Mouse (Mus musculus) ES-Bruce4 (cell line): Measurements from ENCODE around the gene Eef1a1. TPM values are rescaled to one million over a fixed set of nuclear protein-coding genes. Genes with fewer than 3 reads are reported as not detected.

Experiments
- H3K27ac ChIP-seq: 2 replicates; pipeline ENCODE4 v1.5.1; 2012; ENCODE audit warnings: low read length, inconsistent platforms; ENCODE audit not compliant: insufficient read depth
- H3K27me3 ChIP-seq: 2 replicates; pipeline ENCODE4 v1.6.1; 2012; ENCODE audit warnings: mild to moderate bottlenecking, low read length, inconsistent platforms; ENCODE audit not compliant: control insufficient read depth, poor library complexity, insufficient read depth, severe bottlenecking
- H3K36me3 ChIP-seq: 2 replicates; pipeline ENCODE4 v1.6.1; 2012; ENCODE audit warnings: inconsistent platforms, mild to moderate bottlenecking, low read length, moderate library complexity; ENCODE audit not compliant: control insufficient read depth, poor library complexity, insufficient read depth, severe bottlenecking
- H3K4me1 ChIP-seq: one replicate; pipeline ENCODE4 v1.8.1; 2011; ENCODE audit warnings: low read length; ENCODE audit not compliant: control insufficient read depth, insufficient read depth
- H3K4me3 ChIP-seq: 2 replicates; pipeline ENCODE4 v1.5.1; 2011; ENCODE audit warnings: low read depth, mild to moderate bottlenecking, low read length
- H3K9ac ChIP-seq: 2 replicates; pipeline ENCODE4 v1.6.1; 2012; ENCODE audit warnings: low read depth, mild to moderate bottlenecking, inconsistent platforms; ENCODE audit not compliant: poor library complexity, severe bottlenecking
- H3K9me3 ChIP-seq: replicated peaks from 2 replicates; pipeline ENCODE4 v1.6.1; 2012; ENCODE audit warnings: mild to moderate bottlenecking, low read length, inconsistent platforms; ENCODE audit not compliant: control insufficient read depth, poor library complexity, insufficient read depth, severe bottlenecking
- CTCF ChIP-seq: IDR thresholded peaks from one replicate; pipeline ENCODE4 v1.8.1; 2011; ENCODE audit warnings: low read depth, low read length
- EP300 ChIP-seq: IDR thresholded peaks from 2 replicates; pipeline ENCODE4 v1.6.1; 2011; ENCODE audit warnings: low read depth, low read length; ENCODE audit not compliant: insufficient read depth
- POLR2A ChIP-seq: IDR thresholded peaks from one replicate; pipeline ENCODE4 v1.8.1; 2011; ENCODE audit warnings: low read length; ENCODE audit not compliant: insufficient read depth
- polyA plus RNA-seq: library from polyadenylated mRNA; stranded (reverse); fragments of >200 nt; gene quantifications from 2 replicates; pipeline ENCODE4 v1.2.4, GENCODE M21; 2011; ENCODE audit warnings: low read depth; ENCODE audit not compliant: missing spikeins, insufficient read depth, insufficient read length

The Eef1a1 gene
- polyA plus RNA-seq, 1 experiment = 21,149 TPM

DNA sequence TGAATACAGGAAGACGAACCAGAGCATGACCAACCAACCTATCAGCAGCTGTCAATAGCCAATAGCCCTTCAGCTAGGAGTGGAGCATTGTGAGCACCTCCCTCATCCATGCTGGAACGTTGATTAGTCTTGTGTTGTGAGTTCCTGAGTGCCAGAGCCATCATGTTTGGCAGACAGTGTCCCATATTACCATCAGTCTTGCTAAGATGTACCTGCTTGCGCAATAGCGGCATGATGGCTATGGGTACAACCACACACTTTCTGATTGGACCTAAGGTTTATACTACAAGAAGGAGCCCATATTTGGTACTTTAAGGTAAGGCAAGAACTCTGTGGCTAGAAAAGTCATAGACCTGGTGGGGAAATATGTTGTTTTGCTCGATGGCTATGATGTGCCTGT lies 22.8 kb upstream of the Eef1a1 start:
- no peaks in the 10 kb centered on the region for H3K4me1 ChIP-seq
- no peak for TF ChIP-seq CTCF

DNA sequence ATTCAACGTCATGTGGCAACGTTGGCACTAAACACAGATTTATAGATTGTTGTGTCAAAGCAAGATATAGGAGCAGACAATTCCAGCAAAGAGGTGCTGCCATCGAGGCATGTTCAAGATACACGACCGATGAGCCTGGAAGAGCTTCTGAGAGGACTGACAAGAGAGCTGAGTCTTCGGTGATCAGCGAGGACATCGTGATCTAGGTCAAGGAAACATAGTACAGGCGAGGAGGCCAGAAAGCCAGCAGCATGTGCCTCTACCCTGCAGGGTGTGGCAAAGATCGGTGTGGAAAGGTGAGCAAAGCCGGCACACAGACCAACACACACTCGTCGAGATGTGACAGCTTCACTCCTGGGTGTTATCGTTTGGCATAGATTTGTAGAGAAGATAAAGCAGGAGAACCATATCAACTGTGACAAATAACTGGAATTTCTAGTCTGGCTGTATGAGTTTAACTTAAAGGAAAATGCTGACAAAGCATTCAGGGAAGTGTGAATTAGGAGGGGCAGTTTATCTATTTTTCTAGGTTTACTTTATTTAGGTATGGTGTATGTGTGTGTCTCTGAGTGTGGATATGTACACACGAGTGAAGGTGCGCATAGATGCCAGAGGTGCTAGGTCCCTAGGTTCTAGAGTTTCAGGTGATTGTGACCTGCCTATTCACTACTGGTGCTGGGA lies 19.3 kb upstream of the Eef1a1 start:
- Histone ChIP-seq H3K9ac (no peak overlapping the region), H3K4me3 (no peak overlapping the region), H3K27ac (no peak overlapping the region), H3K36me3 (no peaks in the 10 kb centered on the region), H3K9me3 (no peaks in the 10 kb centered on the region), H3K27me3 (no peaks in the 10 kb centered on the region), H3K4me1 (peaks cover 2% of the 10 kb centered on the region)
- no peak for TF ChIP-seq EP300
- TF ChIP-seq POLR2A = no peak
- TF ChIP-seq CTCF = no peak

More for the DNA sequence above, 22.8 kb upstream of the Eef1a1 start:
- Histone ChIP-seq H3K27me3 (no peaks in the 10 kb centered on the region), H3K36me3 (no peaks in the 10 kb centered on the region), H3K9ac (no peak overlapping the region), H3K27ac (no peak overlapping the region), H3K4me3 (no peak overlapping the region), H3K9me3 (no peaks in the 10 kb centered on the region)

DNA sequence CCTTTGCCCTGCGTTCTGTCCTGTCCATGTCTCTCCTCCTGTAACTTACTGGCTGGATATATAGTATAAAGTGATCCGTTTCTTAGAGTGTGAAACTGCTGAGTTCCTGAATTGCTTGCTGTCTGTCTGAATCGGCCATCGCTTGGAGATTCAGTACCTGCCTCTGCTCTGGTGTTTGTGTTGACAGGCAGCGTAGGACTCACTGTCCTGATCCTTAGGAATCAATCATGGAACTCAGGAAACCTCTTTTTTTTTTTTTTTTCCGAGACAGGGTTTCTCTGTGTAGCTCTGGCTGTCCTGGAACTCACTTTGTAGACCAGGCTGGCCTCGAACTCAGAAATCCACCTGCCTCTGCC lies 17.7 kb upstream of the Eef1a1 start:
- Histone ChIP-seq H3K27me3 (no peaks in the 10 kb centered on the region), H3K4me1 (peaks cover 2% of the 10 kb centered on the region), H3K9me3 (no peaks in the 10 kb centered on the region), H3K27ac (peak overlapping the region; percentile 35; the same call in 1 of the 2 replicates), H3K4me3 (peak overlapping the region; percentile 16; the same call in 1 of the 2 replicates), H3K36me3 (no peaks in the 10 kb centered on the region), H3K9ac (no peak overlapping the region)
- no peak for TF ChIP-seq CTCF
- TF ChIP-seq POLR2A = no peak
- TF ChIP-seq EP300 = no peak

DNA sequence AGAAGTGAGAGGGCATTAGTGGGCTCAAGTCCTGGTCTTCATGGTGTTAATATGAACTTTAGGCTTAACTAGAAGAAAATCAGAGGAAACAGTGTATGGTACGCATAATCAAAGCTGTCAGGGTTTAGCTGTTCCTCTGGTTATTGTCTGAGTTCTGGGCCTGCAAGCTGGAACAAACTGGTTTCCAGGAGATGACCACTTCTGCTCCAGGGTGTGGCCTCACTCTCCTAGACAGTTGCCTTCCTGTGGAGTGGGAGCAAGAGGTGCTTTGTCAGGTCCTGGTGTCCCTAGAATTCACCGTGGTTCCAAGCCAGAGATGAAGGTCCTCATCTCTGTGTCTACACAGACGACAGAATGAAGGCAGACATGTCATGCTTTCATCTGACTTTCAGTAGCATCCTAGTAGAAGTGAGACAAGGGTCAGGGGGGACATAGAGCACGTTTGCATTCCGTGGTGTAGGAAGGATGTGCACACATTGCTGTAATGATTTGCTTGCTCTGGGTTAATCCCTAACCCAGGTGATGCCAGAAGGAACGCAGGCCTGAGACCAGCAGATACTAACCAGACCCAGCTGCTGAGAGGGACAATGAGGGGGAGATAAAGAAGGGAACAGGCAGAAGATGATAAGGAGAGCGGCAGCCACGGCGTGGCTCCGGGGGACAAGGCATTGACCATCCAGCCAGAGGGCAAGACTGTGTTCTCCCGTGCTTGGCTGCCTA lies 17.2 kb upstream of the Eef1a1 start:
- H3K9ac ChIP-seq = no peak overlapping the region
- H3K4me1 ChIP-seq = peaks cover 2% of the 10 kb centered on the region
- no peaks in the 10 kb centered on the region for H3K9me3 ChIP-seq
- peak overlapping the region; percentile 16 for H3K4me3 ChIP-seq
- 0 out of 2 replicates have a peak, but pooled peaks have one; percentile 40 for TF ChIP-seq EP300
- no peak for TF ChIP-seq CTCF
- no peak for TF ChIP-seq POLR2A
- H3K27ac ChIP-seq = peak overlapping the region; percentile 35; the same call in 1 of the 2 replicates
- no peaks in the 10 kb centered on the region for H3K27me3 ChIP-seq
- no peaks in the 10 kb centered on the region for H3K36me3 ChIP-seq

DNA sequence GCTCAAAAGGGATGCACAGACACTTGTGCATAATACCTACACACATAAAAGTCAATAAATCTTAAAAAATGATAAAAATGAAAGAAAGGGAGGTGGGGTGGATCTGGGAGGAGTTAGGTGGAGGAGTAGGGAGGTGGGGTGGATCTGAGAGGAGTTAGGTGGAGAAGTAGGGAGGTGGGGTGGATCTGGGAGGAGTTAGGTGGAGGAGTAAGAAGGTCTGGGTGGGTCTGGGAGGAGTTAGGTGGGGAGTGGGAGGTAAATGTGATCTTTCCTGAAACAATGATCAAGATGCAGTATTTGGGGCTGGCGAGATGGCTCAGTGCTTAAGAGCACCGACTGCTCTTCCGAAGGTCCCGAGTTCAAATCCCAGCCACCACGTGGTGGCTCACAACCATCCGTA lies 16.3 kb upstream of the Eef1a1 start:
- Histone ChIP-seq H3K9me3 (no peaks in the 10 kb centered on the region), H3K9ac (peak overlapping the region; percentile 90; the same call in 1 of the 2 replicates), H3K4me1 (peaks cover 2% of the 10 kb centered on the region), H3K36me3 (no peaks in the 10 kb centered on the region), H3K4me3 (peak overlapping the region; percentile 9; the same call in 1 of the 2 replicates), H3K27me3 (no peaks in the 10 kb centered on the region), H3K27ac (peak overlapping the region; percentile 99)
- no peak for TF ChIP-seq EP300
- no peak for TF ChIP-seq POLR2A
- no peak for TF ChIP-seq CTCF

DNA sequence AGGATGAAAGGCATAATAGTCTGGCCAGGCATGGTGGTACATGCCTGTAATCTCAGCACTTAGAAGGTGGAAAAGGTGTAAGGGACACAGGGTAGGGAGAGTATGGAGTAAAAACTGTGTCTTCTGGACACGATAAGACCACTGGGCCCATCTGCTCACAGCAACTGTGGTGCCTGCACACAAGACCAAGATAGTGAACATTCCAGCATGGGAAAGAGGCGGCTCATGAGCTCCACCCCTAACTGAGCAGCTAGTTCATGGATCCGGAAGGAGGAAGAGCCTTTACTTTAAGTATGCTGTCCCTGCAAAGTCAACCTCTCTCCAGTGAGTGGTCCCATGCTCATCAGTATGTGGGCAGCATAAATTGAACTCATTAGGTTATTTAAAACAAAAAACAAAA lies 15.7 kb upstream of the Eef1a1 start:
- H3K4me1 ChIP-seq = peaks cover 2% of the 10 kb centered on the region
- H3K27ac ChIP-seq = peak overlapping the region; percentile 99
- no peak for TF ChIP-seq EP300
- TF ChIP-seq CTCF = no peak
- peak; percentile 28 for TF ChIP-seq POLR2A
- no peaks in the 10 kb centered on the region for H3K27me3 ChIP-seq
- peak overlapping the region; percentile 39 for H3K4me3 ChIP-seq
- H3K36me3 ChIP-seq = no peaks in the 10 kb centered on the region
- H3K9ac ChIP-seq = peak overlapping the region; percentile 90
- no peaks in the 10 kb centered on the region for H3K9me3 ChIP-seq
